Mouse (Mus musculus): Measurements from ENCODE around the gene Aff1.

GRCm38 (mm10) chr5:103779836-103780235 is 87.7 kb downstream of the Aff1 start:
- TF ChIP-seq TAL1 (IDR thresholded peaks at IDR 0.05; ENCODE audit: low read length) (no peak), GATA1 (IDR thresholded peaks at IDR 0.05; ENCODE audit: low read length) (no peak)
